Mouse (Mus musculus) hindlimb bud, embryonic 11.5 days (tissue): ENCODE measurements at regions not wholly inside any gene's neighbourhood (a gene's known extent, or its start where the extent isn't known, plus 50 kb on each side); places are given as distances from the start of the nearest gene placed in this dataset.
"Not testable (repeated sequence)": the region's sequence is repeated elsewhere in the genome, so short reads cannot be mapped to it uniquely, and the experiment has no call there.

Source experiments
- DNase-seq: peaks from one replicate; pipeline ENCODE4 v3.0.0-alpha.2; 2012; ENCODE audit warnings: low read depth, low spot score; ENCODE audit errors: extremely low spot score

DNA sequence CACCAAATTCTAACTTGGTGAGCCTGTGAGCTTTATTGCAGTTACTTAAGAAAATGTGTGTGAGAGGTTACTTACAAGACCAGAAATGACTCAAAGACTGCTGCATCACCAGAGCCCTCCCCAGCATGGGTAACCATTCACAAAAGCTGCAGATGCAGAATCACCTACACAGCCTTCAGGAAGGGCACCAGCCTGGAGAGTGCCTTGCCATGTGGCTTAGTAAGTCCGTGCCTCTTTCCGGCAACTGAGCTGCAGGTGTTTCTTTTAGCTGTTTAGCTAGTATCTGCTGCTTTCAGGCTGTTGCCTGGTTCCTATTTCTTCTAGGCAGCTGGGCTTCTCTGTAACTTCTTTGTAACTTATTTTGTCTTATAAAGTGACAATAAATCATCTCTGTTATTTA is 213.2 kb upstream of the Stxbp6 start:
- DNase-seq: no peak

DNA sequence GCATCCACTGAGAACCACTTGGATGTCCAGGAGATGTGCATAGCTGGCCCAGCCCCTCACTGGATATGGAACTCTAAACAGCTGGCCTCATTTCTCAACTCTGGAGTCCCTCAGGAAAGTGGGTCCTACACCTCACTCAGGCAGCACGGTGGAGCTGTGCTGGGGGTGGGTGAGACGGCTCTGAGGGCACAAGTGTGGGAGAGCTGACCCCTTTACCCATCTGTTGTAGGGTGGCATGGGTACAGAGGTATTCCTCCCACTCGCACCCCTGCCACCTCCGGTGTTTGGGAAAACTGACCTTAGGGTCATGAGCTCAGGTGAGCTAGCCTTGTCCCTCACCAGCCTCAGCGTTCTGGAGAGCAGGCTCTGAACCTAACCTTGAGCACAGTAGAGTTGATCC is 181.8 kb upstream of the Stxbp6 start:
- no peak for DNase-seq

DNA sequence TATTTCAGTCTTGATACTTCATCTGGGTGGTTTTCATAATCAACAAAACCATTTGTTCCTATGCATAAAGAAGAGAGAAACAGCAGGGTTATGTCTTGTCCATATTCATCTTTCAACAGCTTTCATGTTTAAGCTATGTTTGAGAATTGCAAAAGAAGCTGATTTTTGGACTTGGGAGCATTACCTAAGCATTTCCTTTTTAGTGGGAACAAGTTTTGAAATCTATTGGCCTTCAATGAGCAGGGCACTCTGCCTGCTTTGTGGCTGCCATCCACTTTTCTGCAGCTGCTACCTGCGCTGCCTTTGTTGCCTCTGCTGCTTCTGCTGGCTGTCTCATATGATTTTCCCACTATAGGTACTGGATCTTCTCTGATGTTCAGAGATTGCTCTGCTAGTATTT is 136.6 kb upstream of the Stxbp6 start:
- no peak for DNase-seq

- DNase-seq: no peak
Observed at GRCm38 (mm10) chr12:45195304-45195920, 120.9 kb upstream of the Stxbp6 start.

GRCm38 (mm10) chr12:45187149-45187548 is 112.6 kb upstream of the Stxbp6 start:
- peak; percentile 22 for DNase-seq

GRCm38 (mm10) chr12:45184510-45184909 is 110.0 kb upstream of the Stxbp6 start:
- no peak for DNase-seq

GRCm38 (mm10) chr12:45177454-45177853 is 102.9 kb upstream of the Stxbp6 start:
- DNase-seq: no peak

DNA sequence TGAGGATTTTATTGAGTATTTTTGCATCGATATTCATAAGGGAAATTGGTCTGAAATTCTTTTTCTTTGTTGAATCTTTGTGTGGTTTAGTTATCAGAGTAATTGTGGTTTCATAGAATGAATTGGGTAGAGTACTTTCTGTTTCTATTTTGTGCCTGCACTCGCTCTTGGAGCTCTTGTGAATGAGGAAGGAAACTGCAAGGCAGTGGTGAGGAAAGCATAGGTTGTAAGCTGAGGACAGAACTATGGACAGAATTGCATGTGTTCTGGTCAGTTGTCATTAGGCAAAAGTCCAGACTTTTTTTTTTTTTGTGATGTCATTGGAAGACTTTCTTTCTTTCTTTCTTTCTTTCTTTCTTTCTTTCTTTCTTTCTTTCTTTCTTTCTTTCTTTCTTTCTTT is 100.8 kb upstream of the Stxbp6 start:
- DNase-seq: not testable (repeated sequence)

GRCm38 (mm10) chr12:45171927-45172642 is 97.6 kb upstream of the Stxbp6 start:
- DNase-seq: peak; percentile 62

DNA sequence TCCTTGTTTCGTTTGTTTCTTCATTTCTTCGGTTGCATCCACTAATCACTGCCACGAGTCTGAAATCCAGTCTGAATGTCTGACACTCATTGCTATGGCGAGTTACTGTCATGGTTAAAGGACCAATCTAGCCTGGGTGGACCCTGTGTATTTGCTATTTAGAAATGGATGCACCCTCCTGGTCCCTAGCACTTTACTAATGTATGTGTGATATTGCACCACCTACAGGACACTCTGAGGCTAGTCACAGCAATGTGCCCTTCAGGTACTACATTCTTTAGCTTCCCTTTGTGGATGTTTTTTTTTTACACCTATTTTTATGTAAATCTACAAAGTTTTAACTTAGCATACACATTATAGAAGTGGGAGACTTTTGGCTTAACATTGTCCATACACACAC is 87.5 kb upstream of the Stxbp6 start:
- DNase-seq: no peak

- not testable (repeated sequence) for DNase-seq
Observed at GRCm38 (mm10) chr12:45161581-45161980, 87.1 kb upstream of the Stxbp6 start.

GRCm38 (mm10) chr12:45158986-45159385 is 84.5 kb upstream of the Stxbp6 start:
- DNase-seq: no peak

DNA sequence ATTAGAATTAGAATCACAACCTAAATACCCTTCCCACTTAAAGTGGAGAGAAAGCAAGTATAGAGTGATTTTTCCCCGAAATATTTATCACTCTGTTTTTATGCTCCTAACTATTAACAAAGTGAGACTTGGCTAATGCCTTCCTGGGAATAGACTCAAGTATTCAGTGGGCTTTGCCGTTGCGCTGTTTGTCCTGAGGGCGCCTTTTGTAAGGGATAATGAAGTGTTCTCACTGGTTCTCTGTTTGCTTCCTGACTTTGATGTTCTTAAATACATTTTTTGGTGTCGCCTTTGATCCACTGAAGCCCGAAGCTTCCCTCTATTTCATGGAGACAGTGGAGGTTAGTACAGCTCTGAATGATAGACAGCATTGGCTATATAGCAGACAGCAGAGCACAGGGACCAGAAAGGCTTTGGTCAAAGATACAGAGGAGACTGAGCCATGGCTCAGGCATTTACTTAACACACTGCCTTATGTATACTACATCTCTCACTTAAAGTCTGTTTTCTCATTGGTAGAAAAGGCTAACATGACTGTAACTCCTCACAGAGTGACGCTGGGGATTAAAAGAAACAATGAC is 63.0 kb upstream of the Stxbp6 start:
- DNase-seq: no peak

DNA sequence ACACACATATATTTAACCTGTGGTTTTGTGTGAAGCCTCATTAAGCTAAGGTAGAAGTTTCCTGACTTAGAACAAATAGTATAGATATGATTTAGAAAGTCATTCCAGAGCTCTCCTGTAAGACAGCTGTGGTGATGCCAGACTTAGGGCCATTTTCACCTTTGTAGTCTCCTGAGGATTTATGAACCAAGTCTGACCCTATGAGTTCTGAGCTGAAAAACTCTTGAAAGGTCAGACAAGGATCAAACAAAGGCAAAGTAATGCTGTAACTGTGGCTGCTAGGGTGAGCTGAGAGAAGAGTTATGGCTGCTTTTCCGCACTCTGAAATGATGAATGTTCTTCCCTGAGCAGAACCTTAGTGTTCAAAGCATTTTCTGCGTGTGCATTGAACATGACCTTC is 58.9 kb upstream of the Stxbp6 start:
- DNase-seq: peak; percentile 42

- no peak for DNase-seq
Observed at GRCm38 (mm10) chr12:45131139-45131538, 56.6 kb upstream of the Stxbp6 start.

GRCm38 (mm10) chr12:45125866-45126265 is 51.4 kb upstream of the Stxbp6 start:
- DNase-seq: no peak
